Mouse (Mus musculus): ENCODE data around the gene BC030867. TPM values are rescaled to one million over a fixed set of nuclear protein-coding genes. Genes with fewer than 3 reads are reported as not detected.
A peak's percentile ranks its signal among the peaks of the same experiment; 100 is the strongest.

BC030867 gene
- polyA plus RNA-seq, 1 experiment from 2014 or later, result 22.9 TPM

DNA sequence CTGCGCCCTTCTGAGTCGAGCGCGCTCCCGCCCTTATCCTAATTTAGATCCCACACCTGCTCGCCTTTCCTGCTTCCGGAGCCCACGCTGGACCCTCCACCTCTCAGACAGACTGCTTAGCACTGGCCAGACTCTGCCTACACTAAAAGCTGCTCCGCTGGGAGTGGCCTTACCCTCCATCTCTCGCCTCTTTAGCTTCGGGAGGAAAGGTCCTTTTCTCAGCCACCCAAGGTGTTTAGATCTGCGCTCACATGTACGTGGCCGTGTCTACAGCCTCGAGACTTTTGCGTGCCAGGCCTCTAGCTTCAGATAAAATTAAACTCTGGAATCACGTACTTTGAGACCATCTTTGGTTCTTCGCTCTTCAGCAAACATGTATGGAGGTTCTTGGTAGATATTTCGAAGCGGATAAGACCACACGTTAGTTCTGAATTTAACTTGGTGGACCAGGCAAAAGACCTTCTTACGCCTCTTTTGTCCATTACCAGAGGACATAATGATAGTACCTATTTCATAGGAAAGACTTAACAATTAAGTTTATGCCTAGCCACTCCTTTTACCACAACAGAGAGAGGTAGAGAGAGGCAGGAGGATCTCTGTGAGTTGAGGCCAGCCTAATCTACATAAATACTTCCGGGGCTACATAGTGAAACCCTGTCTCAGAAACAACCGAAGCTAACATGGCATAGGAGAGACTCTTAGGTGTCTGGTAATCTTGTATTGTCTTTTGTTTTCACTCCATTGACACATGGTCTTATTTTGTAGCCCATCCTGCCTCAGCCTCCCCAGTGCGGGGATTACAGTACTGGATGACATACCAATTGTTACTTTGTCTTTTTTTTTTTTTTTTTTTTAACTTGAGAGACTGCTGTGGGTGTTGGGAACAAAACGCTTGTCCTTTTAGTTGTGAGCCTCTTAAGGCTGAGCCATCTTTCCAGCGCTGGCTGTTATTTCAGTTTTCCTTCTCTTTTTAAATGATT, 49.2 kb downstream of the BC030867 start:
- Histone ChIP-seq H3K36me3 (ENCODE audit: control insufficient read depth, insufficient read depth, low read length) (peaks cover 15% of the 10 kb centered on the region), H3K27ac (ENCODE audit: low read depth, low read length) (peak overlapping the region; percentile 95), H3K4me3 (ENCODE audit: low read length) (peak overlapping the region; percentile 90), H3K4me2 (replicated peaks; ENCODE audit: low read depth, low read length) (peak overlapping the region; percentile 89), H3K27me3 (ENCODE audit: control insufficient read depth, insufficient read depth, low read length) (no peaks in the 10 kb centered on the region), H3K4me1 (ENCODE audit: control insufficient read depth, insufficient read depth, low read length) (peaks cover 12% of the 10 kb centered on the region), H3K9ac (ENCODE audit: low read depth, low read length) (peak overlapping the region; percentile 71), H3K9me3 (ENCODE audit: control insufficient read depth, low read length) (no peaks in the 10 kb centered on the region)
- ATAC-seq (ENCODE audit: low FRiP score, low TSS enrichment), result peak; percentile 14; the same call in 1 of the 2 replicates
- WGBS, result 26% methylated on average over 27 of the region's 27 CpGs

DNA sequence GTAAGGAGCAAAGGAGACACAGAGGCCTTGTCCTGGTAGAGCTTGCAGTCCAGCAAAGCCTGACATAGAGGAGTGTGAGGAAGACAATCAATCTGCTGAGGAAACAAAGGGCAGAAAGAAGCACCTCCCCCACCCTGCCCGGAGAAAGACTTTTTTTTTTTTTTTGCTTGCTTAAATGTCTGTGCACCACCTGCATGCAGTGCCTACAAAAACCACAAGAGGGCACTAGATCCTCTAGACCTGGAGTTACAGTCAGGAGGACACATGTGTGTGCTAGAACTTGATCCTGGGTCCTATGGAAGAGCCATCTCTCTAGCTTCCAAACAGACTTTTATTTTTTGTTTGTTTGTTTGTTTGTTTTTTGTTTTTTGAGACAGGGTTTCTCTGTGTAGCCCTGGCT, 51.2 kb downstream of the BC030867 start:
- H3K27ac ChIP-seq (ENCODE audit: low read depth, low read length), result no peak overlapping the region
- 31% methylated on average over 1 of the region's 1 CpGs for WGBS
- H3K4me1 ChIP-seq (ENCODE audit: control insufficient read depth, insufficient read depth, low read length), result peaks cover 9% of the 10 kb centered on the region
- H3K4me3 ChIP-seq (ENCODE audit: low read length), result no peak overlapping the region
- no peaks in the 10 kb centered on the region for H3K36me3 ChIP-seq (ENCODE audit: control insufficient read depth, insufficient read depth, low read length)
- H3K9me3 ChIP-seq (ENCODE audit: control insufficient read depth, low read length), result no peaks in the 10 kb centered on the region
- H3K4me2 ChIP-seq (replicated peaks; ENCODE audit: low read depth, low read length), result no peak overlapping the region
- H3K9ac ChIP-seq (ENCODE audit: low read depth, low read length), result no peak overlapping the region
- ATAC-seq (ENCODE audit: low FRiP score, low TSS enrichment), result no peak
- H3K27me3 ChIP-seq (ENCODE audit: control insufficient read depth, insufficient read depth, low read length), result no peaks in the 10 kb centered on the region

DNA sequence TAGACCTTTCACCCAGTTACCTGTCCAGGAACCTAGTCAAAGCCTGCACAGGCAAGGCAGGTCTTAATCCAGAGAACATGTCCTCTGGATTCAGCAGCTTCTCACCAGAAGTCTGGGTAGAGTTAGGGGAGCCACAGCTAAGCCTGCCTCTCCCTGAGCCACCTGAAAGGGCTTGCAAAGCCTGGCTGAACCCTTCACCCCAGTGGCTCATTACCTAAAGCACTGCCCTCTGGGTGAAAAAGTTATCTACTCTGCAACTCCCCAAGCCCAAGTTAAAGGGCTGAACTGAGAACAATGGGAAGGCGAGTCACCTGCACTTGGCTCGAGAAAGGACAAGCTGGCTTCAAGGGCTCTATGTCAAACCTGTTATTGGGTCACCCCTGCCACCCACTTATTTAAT, 55.5 kb downstream of the BC030867 start:
- no peaks in the 10 kb centered on the region for H3K9me3 ChIP-seq (ENCODE audit: control insufficient read depth, low read length)
- no peaks in the 10 kb centered on the region for H3K27me3 ChIP-seq (ENCODE audit: control insufficient read depth, insufficient read depth, low read length)
- no peak overlapping the region for H3K4me2 ChIP-seq (replicated peaks; ENCODE audit: low read depth, low read length)
- ATAC-seq (ENCODE audit: low FRiP score, low TSS enrichment), result no peak
- H3K36me3 ChIP-seq (ENCODE audit: control insufficient read depth, insufficient read depth, low read length), result peaks cover 22% of the 10 kb centered on the region
- no peak overlapping the region for H3K9ac ChIP-seq (ENCODE audit: low read depth, low read length)
- H3K4me1 ChIP-seq (ENCODE audit: control insufficient read depth, insufficient read depth, low read length), result peaks cover under 1% of the 10 kb centered on the region; the same call in 1 of the 2 replicates
- 46% methylated on average over 2 of the region's 2 CpGs for WGBS
- H3K27ac ChIP-seq (ENCODE audit: low read depth, low read length), result no peak overlapping the region
- no peak overlapping the region for H3K4me3 ChIP-seq (ENCODE audit: low read length)

DNA sequence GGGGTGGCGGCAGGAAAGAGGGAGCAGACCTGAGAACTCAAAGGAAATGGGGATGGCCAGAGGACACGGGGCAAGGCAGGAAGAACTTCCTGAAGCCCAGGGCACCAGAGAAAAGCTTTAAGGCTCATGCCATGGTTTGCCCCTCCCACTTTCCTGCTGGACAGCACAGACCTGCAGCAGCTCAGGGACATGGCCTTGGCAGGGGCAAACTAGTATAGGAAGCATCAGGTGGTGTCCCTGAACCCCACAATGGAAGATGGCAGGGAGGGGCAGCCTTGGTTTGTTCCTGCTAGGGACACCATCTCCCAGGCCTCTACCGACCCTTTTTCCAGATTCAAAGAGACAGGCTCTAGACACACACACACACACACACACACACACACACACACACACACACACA, 56.7 kb downstream of the BC030867 start:
- peaks cover 29% of the 10 kb centered on the region for H3K36me3 ChIP-seq (ENCODE audit: control insufficient read depth, insufficient read depth, low read length)
- H3K9ac ChIP-seq (ENCODE audit: low read depth, low read length), result no peak overlapping the region
- no peaks in the 10 kb centered on the region for H3K9me3 ChIP-seq (ENCODE audit: control insufficient read depth, low read length)
- 67% methylated on average over 3 of the region's 3 CpGs for WGBS
- H3K27ac ChIP-seq (ENCODE audit: low read depth, low read length), result no peak overlapping the region
- no peak for ATAC-seq (ENCODE audit: low FRiP score, low TSS enrichment)
- H3K4me1 ChIP-seq (ENCODE audit: control insufficient read depth, insufficient read depth, low read length), result peaks cover 10% of the 10 kb centered on the region
- H3K27me3 ChIP-seq (ENCODE audit: control insufficient read depth, insufficient read depth, low read length), result no peaks in the 10 kb centered on the region
- no peak overlapping the region for H3K4me3 ChIP-seq (ENCODE audit: low read length)
- H3K4me2 ChIP-seq (replicated peaks; ENCODE audit: low read depth, low read length), result no peak overlapping the region

DNA sequence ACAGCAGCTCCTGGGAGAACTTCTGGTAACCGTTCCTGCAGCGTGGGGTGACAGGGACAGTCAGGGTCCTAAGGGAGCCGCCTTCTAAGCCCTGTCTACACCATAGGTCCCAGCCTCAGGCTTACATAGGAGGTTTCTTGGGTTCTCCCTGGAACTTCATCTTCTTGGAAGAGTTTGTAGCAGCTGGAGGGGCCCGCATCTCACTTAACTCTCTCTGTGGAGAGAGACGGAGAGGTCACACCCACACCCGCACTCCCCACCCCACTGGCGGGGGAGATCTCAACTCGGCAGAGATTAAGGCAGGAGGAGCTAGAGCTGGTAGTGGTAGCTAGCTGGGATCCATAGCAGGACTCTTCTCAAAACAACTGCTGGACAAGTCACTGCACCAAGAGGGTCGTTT, 59.4 kb downstream of the BC030867 start:
- no peaks in the 10 kb centered on the region for H3K27me3 ChIP-seq (ENCODE audit: control insufficient read depth, insufficient read depth, low read length)
- peaks cover 19% of the 10 kb centered on the region for H3K4me1 ChIP-seq (ENCODE audit: control insufficient read depth, insufficient read depth, low read length)
- no peak overlapping the region for H3K4me3 ChIP-seq (ENCODE audit: low read length)
- no peak overlapping the region for H3K4me2 ChIP-seq (replicated peaks; ENCODE audit: low read depth, low read length)
- H3K27ac ChIP-seq (ENCODE audit: low read depth, low read length), result no peak overlapping the region
- 83% methylated on average over 9 of the region's 9 CpGs for WGBS
- ATAC-seq (ENCODE audit: low FRiP score, low TSS enrichment), result no peak
- H3K9ac ChIP-seq (ENCODE audit: low read depth, low read length), result no peak overlapping the region
- peaks cover 53% of the 10 kb centered on the region for H3K36me3 ChIP-seq (ENCODE audit: control insufficient read depth, insufficient read depth, low read length)
- H3K9me3 ChIP-seq (ENCODE audit: control insufficient read depth, low read length), result no peaks in the 10 kb centered on the region

DNA sequence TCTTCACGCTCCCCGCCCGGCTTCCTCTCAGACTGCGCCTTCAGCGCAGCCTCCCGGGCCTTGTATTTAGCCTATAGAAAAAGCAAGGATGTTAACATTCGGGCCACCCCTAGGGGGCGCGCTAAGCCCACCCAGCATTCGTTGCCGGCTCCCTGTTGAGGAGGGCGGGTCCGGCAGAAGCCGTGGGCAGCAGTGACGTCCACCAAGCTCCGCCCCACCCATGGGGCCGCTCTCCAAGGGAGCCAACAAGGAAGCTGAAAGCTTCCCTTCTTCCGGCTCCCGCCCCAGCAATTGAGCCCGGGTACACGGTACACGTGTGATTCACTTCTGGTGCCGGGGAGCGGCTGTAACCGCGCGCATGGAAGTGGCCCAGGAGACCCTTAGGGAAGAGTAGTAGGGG, 60.3 kb downstream of the BC030867 start:
- Histone ChIP-seq H3K4me2 (replicated peaks; ENCODE audit: low read depth, low read length) (peak overlapping the region; percentile 63), H3K36me3 (ENCODE audit: control insufficient read depth, insufficient read depth, low read length) (peaks cover 62% of the 10 kb centered on the region), H3K27ac (ENCODE audit: low read depth, low read length) (peak overlapping the region; percentile 64), H3K9me3 (ENCODE audit: control insufficient read depth, low read length) (no peaks in the 10 kb centered on the region), H3K27me3 (ENCODE audit: control insufficient read depth, insufficient read depth, low read length) (no peaks in the 10 kb centered on the region), H3K9ac (ENCODE audit: low read depth, low read length) (peak overlapping the region; percentile 47), H3K4me1 (ENCODE audit: control insufficient read depth, insufficient read depth, low read length) (peaks cover 19% of the 10 kb centered on the region), H3K4me3 (ENCODE audit: low read length) (peak overlapping the region; percentile 34)
- ATAC-seq (ENCODE audit: low FRiP score, low TSS enrichment), result peak; percentile 95
- under 1% methylated on average over 27 of the region's 27 CpGs for WGBS

DNA sequence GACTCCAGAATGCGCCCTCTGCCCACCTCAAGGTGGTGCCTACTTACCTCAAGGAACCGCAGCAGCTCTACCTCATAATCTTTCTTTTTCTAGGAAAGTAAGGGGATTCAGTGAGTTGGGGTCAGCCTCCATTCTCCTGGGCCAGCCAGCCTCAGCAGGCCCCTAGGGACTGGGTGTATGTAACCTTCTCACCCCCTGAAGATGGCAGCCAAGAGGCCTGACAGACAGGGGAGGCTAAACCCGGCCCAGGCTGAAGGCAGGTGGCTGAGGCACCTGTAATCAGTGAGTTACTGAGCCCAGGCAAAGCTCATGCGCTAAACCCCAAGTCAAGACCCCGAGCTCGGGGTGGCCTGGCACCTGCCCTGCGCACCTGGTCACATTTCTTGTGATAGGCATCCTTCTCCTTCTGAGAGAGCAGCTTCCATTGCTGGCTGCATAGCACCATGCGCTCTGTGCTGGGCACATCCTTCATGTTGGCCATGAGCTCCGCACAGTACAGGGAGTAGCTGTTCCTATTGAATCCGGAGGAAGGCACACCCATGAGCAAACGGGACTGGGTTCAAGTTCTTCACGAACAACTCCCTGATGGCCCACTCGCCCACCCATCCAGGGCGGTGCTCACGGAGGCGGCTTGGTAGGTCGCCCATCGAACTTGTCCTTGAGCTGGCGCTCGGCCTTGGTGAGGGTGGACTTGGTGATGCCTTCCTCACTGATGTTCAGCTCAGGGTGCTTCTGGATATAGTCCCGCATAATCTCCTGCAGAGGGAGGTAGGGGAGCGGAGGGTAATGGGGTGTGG, 61.3 kb downstream of the BC030867 start:
- peaks cover 72% of the 10 kb centered on the region for H3K36me3 ChIP-seq (ENCODE audit: control insufficient read depth, insufficient read depth, low read length)
- H3K27ac ChIP-seq (ENCODE audit: low read depth, low read length), result no peak overlapping the region; the same call in 1 of the 2 replicates
- WGBS, result 88% methylated on average over 22 of the region's 22 CpGs
- peaks cover 19% of the 10 kb centered on the region for H3K4me1 ChIP-seq (ENCODE audit: control insufficient read depth, insufficient read depth, low read length)
- H3K27me3 ChIP-seq (ENCODE audit: control insufficient read depth, insufficient read depth, low read length), result no peaks in the 10 kb centered on the region
- no peak for ATAC-seq (ENCODE audit: low FRiP score, low TSS enrichment)
- peak overlapping the region; percentile 34 for H3K4me3 ChIP-seq (ENCODE audit: low read length)
- H3K9me3 ChIP-seq (ENCODE audit: control insufficient read depth, low read length), result no peaks in the 10 kb centered on the region
- no peak overlapping the region; the same call in 1 of the 2 replicates for H3K9ac ChIP-seq (ENCODE audit: low read depth, low read length)
- H3K4me2 ChIP-seq (replicated peaks; ENCODE audit: low read depth, low read length), result peak overlapping the region; percentile 63; the same call in 1 of the 2 replicates

DNA sequence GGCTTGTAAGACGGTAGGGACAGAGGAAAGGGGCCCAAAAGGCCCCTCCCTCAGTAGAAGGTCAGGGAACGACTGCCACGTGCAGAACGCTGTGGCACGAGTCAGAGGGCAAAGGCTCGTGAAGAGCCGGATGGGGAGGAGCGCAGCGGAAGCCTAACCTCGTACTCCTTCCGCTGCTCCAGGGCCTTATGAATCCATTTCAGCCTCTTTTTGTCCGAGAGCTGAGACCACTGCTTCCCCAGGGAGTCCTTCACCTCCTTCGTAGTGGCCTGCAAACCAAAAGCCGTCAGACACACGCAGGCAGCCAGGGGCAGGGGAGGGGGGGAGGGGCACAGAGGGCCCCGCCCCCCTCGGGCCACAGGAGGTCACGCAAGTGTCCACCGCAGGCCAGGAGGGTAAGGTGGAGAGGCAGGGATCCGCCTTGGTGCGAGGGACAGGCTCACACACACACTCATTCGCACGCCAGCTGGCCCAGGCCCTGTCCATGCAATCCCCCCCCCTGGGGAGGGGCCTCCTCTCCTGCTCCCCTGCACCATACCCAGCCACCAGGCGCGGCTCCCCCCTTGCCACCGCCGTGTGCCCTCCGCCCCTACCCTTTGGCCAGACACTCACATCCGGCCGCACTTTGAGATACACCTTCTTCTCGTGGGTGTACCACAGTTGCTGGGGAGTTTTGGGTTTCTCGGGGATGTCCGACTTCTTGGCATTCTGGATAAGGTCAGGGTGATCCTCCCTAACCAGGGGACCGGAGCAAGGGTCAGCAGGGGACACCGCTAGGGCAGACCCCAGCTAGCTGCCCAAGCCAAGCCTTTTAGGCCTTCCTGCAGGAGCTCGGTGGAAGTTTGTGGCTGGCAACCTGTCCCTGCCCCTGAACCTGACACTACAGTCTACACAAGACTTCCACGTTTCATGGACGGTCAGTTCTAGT, 62.4 kb downstream of the BC030867 start:
- Histone ChIP-seq H3K4me1 (ENCODE audit: control insufficient read depth, insufficient read depth, low read length) (peaks cover 26% of the 10 kb centered on the region), H3K27me3 (ENCODE audit: control insufficient read depth, insufficient read depth, low read length) (no peaks in the 10 kb centered on the region), H3K36me3 (ENCODE audit: control insufficient read depth, insufficient read depth, low read length) (peaks cover 78% of the 10 kb centered on the region), H3K27ac (ENCODE audit: low read depth, low read length) (no peak overlapping the region), H3K9me3 (ENCODE audit: control insufficient read depth, low read length) (no peaks in the 10 kb centered on the region), H3K4me3 (ENCODE audit: low read length) (no peak overlapping the region), H3K4me2 (replicated peaks; ENCODE audit: low read depth, low read length) (no peak overlapping the region), H3K9ac (ENCODE audit: low read depth, low read length) (peak overlapping the region; percentile 7; the same call in 1 of the 2 replicates)
- 37% methylated on average over 35 of the region's 38 CpGs for WGBS
- no peak for ATAC-seq (ENCODE audit: low FRiP score, low TSS enrichment)

Measured in kidney, embryonic 14.5 days (tissue).